Mouse (Mus musculus) urinary bladder, postnatal 36 days (tissue): Measurements from ENCODE around the gene Golga5.

ENCODE experiments used
- DNase-seq, 2 experiments: peaks; one replicate each; pipeline ENCODE4 v3.0.0; 2022; ENCODE audit warnings: low spot score in 2 of 2, mixed read lengths in 1 of 2

Gene Golga5

GRCm38 (mm10) chr12:102468894-102469764 lies at the start of gene Golga5:
Gene Golga5 (plus strand): TSS chr12:102469135.
- DNase-seq, result peak; percentile 97 to 98

- no peak for DNase-seq
Observed at GRCm38 (mm10) chr12:102419544-102419943, 49.4 kb upstream of the Golga5 start.

- DNase-seq, result no peak
Observed at GRCm38 (mm10) chr12:102420168-102420890, 48.6 kb upstream of the Golga5 start.

- peak in 1 of 2 experiments; percentile 49 for DNase-seq
Observed at GRCm38 (mm10) chr12:102422065-102422464, 46.9 kb upstream of the Golga5 start.

GRCm38 (mm10) chr12:102422623-102423320 lies 46.2 kb upstream of the Golga5 start:
- no peak for DNase-seq

- DNase-seq, result no peak
Observed at GRCm38 (mm10) chr12:102423625-102424024, 45.3 kb upstream of the Golga5 start.

GRCm38 (mm10) chr12:102424456-102424855 lies 44.5 kb upstream of the Golga5 start:
- no peak for DNase-seq

- DNase-seq, result no peak
Observed at GRCm38 (mm10) chr12:102425048-102425578, 43.8 kb upstream of the Golga5 start.

- no peak for DNase-seq
Observed at GRCm38 (mm10) chr12:102426285-102426684, 42.6 kb upstream of the Golga5 start.

- DNase-seq, result no peak
Observed at GRCm38 (mm10) chr12:102429656-102430055, 39.3 kb upstream of the Golga5 start.

- DNase-seq, result no peak
Observed at GRCm38 (mm10) chr12:102430228-102430627, 38.7 kb upstream of the Golga5 start.

- DNase-seq, result no peak
Observed at GRCm38 (mm10) chr12:102432238-102432637, 36.7 kb upstream of the Golga5 start.

- no peak for DNase-seq
Observed at GRCm38 (mm10) chr12:102434107-102434506, 34.8 kb upstream of the Golga5 start.

- no peak for DNase-seq
Observed at GRCm38 (mm10) chr12:102436939-102437526, 31.9 kb upstream of the Golga5 start.

- DNase-seq, result no peak
Observed at GRCm38 (mm10) chr12:102437952-102438351, 31.0 kb upstream of the Golga5 start.

GRCm38 (mm10) chr12:102438983-102439631 lies 29.8 kb upstream of the Golga5 start:
- DNase-seq, result no peak

GRCm38 (mm10) chr12:102439632-102440023 lies 29.3 kb upstream of the Golga5 start, which contains the start of gene Lgmn:
Gene Lgmn (minus strand): TSS chr12:102439813.
- DNase-seq, result peak; percentile 98

GRCm38 (mm10) chr12:102440551-102440950 lies 28.4 kb upstream of the Golga5 start:
- no peak for DNase-seq

GRCm38 (mm10) chr12:102441141-102441540 lies 27.8 kb upstream of the Golga5 start:
- DNase-seq, result no peak

GRCm38 (mm10) chr12:102442639-102443038 lies 26.3 kb upstream of the Golga5 start:
- DNase-seq, result no peak

GRCm38 (mm10) chr12:102443676-102444075 lies 25.3 kb upstream of the Golga5 start:
- no peak for DNase-seq
